Mouse (Mus musculus): ENCODE results near the gene Gm2897.
"Not testable (repeated sequence)": the region's sequence is repeated elsewhere in the genome, so short reads cannot be mapped to it uniquely, and the experiment has no call there.

Gene Gm2897

GRCm38 (mm10) chr14:3048727-3049512, at the start of gene Gm2897:
Gene Gm2897 (plus strand): TSS chr14:3049285.
- DNase-seq (ENCODE audit: low spot score) = not testable (repeated sequence)

- not testable (repeated sequence) for DNase-seq (ENCODE audit: low spot score)
These were observed 19.4 kb upstream of the Gm2897 start, which contains the start of gene Gm2888 for GRCm38 (mm10) chr14:3029702-3030101. Gene Gm2888 (plus strand): TSS chr14:3030002.

GRCm38 (mm10) chr14:3049513-3049800, 372 bp downstream of the Gm2897 start:
- not testable (repeated sequence) for DNase-seq (ENCODE audit: low spot score)

GRCm38 (mm10) chr14:3050087-3050486, 1.0 kb downstream of the Gm2897 start:
- DNase-seq (ENCODE audit: low spot score) = not testable (repeated sequence)

- not testable (repeated sequence) for DNase-seq (ENCODE audit: low spot score)
These were observed 67.0 kb downstream of the Gm2897 start for GRCm38 (mm10) chr14:3116051-3116450.

Measured in adipocyte (in vitro differentiated cells).